Mouse (Mus musculus) CH12F3 (cell line): ENCODE results near the gene H2-D1.

Source experiments
- in situ Hi-C: fragments of 300-500 bp; cut with MboI; formaldehyde crosslinking; loops from 2 replicates; pipeline ENCODE4 v1.14.3; 2020; ENCODE audit warnings: low sequenced_read_pairs

The H2-D1 gene

GRCm38 (mm10) chr17:35300261-35300945 is 37.9 kb downstream of the H2-D1 start:
- in situ Hi-C loops: loop anchor here (5.0 kb wide), 1 partner anchor 1333 kb away; no protein-coding TSS in a partner anchor

DNA sequence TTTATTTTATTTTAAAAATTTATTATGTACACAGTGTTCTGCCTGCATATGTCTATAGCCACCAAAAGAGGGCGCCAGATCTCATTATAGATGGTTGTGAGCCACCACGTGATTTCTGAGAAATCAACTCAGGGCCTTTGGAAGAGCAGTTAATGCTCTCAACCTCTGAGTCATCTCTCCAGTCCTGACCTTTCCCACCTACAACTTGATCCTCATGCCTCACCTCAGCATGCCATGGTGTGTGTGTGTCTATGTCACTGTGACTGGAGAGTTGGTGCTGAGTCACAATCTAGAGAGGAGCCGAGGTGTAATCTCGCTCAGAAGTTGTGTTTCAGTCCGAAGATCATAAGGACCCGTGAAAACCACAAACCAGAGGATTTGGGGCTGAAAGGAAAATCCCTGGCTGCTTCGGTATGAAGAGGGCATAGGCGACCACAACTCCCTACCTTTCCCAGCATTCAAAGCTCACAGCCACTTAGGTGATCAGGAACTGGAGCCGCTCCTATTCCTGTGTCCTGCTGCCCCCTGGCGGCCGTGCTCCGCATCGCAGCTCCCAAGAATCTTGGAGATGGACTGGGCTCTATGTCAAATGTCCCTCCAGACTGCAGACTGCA is 39.2 kb downstream of the H2-D1 start:
- in situ Hi-C loops: loop anchor here (5.0 kb wide), 1 partner anchor 1334 kb away; no protein-coding TSS in a partner anchor

DNA sequence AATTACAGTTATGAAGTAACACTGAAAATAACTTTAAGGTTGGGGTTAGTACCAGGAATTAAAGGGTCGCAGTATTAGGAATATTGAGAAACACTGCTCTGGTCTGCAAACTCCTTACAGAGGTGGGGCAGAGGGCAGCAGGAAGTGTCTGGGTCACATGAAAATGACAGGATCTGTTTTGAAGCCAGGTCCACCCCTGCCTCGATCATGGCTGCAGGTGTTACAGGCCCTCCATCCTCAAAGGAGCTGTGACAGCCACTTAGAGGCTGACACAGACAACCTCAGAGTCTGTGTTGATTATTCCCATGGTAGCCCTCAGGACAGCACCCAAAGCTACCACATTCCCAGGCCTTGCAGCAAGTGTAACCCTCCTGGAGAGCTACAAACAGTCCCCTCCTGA is 40.7 kb downstream of the H2-D1 start:
- in situ Hi-C loops: loop anchor here (5.0 kb wide), 1 partner anchor 1336 kb away; no protein-coding TSS in a partner anchor

DNA sequence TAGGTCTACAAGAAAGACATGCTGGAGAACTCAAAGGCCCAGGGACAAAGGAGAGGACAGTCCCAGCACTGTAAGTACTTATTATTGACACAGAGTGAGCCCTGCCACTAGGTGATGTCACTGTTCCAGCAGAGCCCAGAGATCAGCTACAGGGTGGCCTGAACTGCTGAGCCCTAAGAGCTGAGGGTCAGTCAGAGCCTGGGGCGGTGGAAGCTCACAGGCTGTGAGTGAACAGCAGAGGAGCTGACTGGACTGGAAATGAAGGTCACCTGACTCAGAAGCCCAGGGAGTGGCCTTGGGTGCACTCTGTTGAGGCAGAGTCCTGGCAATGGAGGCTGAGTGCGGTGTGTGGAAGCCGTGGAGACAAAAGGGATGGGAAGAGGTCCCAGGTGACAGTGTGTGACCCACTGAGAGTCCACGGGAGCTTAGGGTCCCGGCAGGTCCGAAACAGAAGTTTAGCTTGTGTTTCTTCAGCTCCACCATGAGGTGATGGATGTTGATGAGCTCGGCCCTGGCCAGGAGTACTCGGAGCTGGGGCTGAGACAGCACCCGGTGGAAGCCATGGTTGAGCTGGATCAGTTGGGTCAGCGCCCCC is 41.3 kb downstream of the H2-D1 start:
- in situ Hi-C loops: loop anchor here (5.0 kb wide), 1 partner anchor 1337 kb away; no protein-coding TSS in a partner anchor

- in situ Hi-C loops: loop anchor here (5.0 kb wide), 1 partner anchor 1337 kb away; no protein-coding TSS in a partner anchor
Observed at GRCm38 (mm10) chr17:35304478-35304877, 41.9 kb downstream of the H2-D1 start.

DNA sequence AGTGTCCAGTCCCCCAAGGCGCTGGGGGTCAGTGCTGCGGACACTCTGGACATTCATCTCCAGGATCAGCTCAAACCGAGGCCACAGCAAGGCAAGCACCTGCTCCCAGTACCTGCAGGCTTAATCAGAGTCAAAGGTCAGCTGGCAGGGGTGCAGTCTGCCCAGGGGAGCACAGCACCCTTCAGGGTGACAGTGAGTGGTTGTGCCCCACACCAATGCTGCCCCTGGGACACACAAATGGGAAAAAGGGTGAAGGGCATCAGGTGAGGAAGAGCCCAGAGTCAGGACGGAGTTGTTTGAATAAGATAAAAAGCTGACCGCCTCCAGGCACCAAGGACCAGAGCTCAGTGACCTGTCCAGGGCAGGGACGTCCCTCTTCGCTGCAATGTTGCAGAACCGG is 42.4 kb downstream of the H2-D1 start:
- in situ Hi-C loops: loop anchor here (5.0 kb wide), 2 partner anchors 48 to 1338 kb away; no protein-coding TSS in a partner anchor
